Mouse (Mus musculus): ENCODE data around the gene Osbp2. TPM values are rescaled to one million over a fixed set of nuclear protein-coding genes. Genes with fewer than 3 reads are reported as not detected.
A peak's percentile ranks its signal among the peaks of the same experiment; 100 is the strongest.

The Osbp2 gene
- polyA plus RNA-seq, 1 experiment from 2014 or later: 1.6 TPM

DNA sequence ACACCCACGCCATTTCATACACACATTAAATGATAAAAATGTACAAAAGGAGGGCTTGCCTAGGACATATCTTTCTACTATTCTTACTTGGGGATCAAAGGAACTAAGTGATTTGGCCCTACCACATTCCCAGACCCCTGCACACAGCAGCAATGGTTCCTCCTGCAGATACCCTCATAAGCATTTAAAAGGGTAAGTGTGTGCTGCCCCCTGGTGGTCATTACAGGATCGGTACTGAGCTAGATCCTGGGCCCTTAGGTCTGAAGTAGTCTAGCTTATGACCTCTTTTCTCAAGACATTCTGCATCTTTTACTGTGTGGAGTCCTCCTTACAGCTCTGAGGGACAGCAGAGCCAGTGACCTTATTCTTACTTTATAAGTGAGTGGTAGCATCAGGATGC is 16.1 kb upstream of the Osbp2 start:
- H3K27me3 ChIP-seq (ENCODE audit: control insufficient read depth, insufficient read depth, low read length): 0 out of 2 replicates have a peak, but pooled peaks cover 3% of the 10 kb centered on the region
- no peak for ATAC-seq (replicated peaks; ENCODE audit: extremely low read depth, insufficient read depth, low FRiP score)
- H3K4me3 ChIP-seq (ENCODE audit: low read length): no peak overlapping the region
- no peaks in the 10 kb centered on the region for H3K4me1 ChIP-seq (ENCODE audit: control insufficient read depth, insufficient read depth, low read length)
- H3K4me2 ChIP-seq (ENCODE audit: low read depth, low read length): no peak overlapping the region
- no peak overlapping the region for H3K27ac ChIP-seq (ENCODE audit: low read length)
- no peaks in the 10 kb centered on the region for H3K36me3 ChIP-seq (ENCODE audit: control insufficient read depth, insufficient read depth)
- no peak overlapping the region for H3K9ac ChIP-seq (ENCODE audit: low read length)
- H3K9me3 ChIP-seq (replicated peaks; ENCODE audit: control insufficient read depth, low read length): no peaks in the 10 kb centered on the region
- WGBS: 36% methylated on average over 2 of the region's 2 CpGs

DNA sequence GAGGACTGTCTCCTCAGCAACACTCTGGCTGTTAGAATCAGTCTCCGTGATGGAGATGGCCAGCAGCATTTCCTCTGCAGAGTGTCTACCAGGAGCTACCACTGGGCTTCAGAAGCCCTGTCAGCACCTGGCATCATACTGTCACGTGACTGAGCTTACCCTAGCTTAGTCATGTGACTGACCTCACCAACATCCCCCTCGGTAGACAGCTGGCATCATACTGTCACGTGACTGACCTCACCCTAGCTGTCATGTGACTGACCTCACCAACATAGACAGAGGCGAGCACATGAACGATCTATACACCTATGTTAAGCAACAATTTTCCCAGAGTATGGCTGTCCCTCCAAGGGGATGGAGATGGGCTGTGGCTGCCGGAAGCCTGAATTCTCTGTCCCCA is 15.0 kb upstream of the Osbp2 start:
- ATAC-seq (replicated peaks; ENCODE audit: extremely low read depth, insufficient read depth, low FRiP score): 0 out of 2 replicates have a peak, but pooled peaks have one; percentile 32

DNA sequence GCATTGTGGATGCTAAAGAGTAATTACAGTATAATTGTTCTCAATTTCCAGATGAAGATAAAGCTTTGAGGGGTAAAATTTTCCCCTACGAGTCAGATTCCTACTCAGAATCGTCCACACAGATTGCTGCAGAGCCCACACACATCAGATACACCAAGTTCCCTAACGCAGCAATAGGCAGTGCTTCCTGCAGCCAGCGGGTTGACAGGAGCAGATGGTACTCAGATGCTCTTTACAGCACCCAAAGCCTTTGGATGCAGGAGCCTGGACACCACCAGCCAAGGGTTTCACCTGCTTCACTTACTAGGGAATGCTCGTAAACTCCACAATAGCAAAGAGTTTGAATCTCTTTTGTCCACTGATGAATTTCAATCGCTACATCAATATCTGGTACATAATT is 12.7 kb upstream of the Osbp2 start:
- no peak overlapping the region for H3K4me3 ChIP-seq (ENCODE audit: low read length)
- H3K27ac ChIP-seq (ENCODE audit: low read length): no peak overlapping the region
- H3K27me3 ChIP-seq (ENCODE audit: control insufficient read depth, insufficient read depth, low read length): no peaks in the 10 kb centered on the region
- no peak overlapping the region for H3K4me2 ChIP-seq (ENCODE audit: low read depth, low read length)
- ATAC-seq (replicated peaks; ENCODE audit: extremely low read depth, insufficient read depth, low FRiP score): no peak
- H3K9me3 ChIP-seq (replicated peaks; ENCODE audit: control insufficient read depth, low read length): no peaks in the 10 kb centered on the region
- WGBS: 69% methylated on average over 6 of the region's 6 CpGs
- no peak overlapping the region for H3K9ac ChIP-seq (ENCODE audit: low read length)
- H3K4me1 ChIP-seq (ENCODE audit: control insufficient read depth, insufficient read depth, low read length): no peaks in the 10 kb centered on the region
- no peaks in the 10 kb centered on the region for H3K36me3 ChIP-seq (ENCODE audit: control insufficient read depth, insufficient read depth)

More for the DNA sequence above, 15.0 kb upstream of the Osbp2 start:
- H3K4me2 ChIP-seq (ENCODE audit: low read depth, low read length): no peak overlapping the region
- whole genome bisulfite sequencing: 60% methylated on average over 7 of the region's 7 CpGs
- no peaks in the 10 kb centered on the region for H3K36me3 ChIP-seq (ENCODE audit: control insufficient read depth, insufficient read depth)
- H3K9me3 ChIP-seq (replicated peaks; ENCODE audit: control insufficient read depth, low read length): no peaks in the 10 kb centered on the region
- H3K4me3 ChIP-seq (ENCODE audit: low read length): no peak overlapping the region
- H3K4me1 ChIP-seq (ENCODE audit: control insufficient read depth, insufficient read depth, low read length): no peaks in the 10 kb centered on the region
- H3K27ac ChIP-seq (ENCODE audit: low read length): no peak overlapping the region
- 0 out of 2 replicates have a peak, but pooled peaks cover 3% of the 10 kb centered on the region for H3K27me3 ChIP-seq (ENCODE audit: control insufficient read depth, insufficient read depth, low read length)
- no peak overlapping the region for H3K9ac ChIP-seq (ENCODE audit: low read length)

DNA sequence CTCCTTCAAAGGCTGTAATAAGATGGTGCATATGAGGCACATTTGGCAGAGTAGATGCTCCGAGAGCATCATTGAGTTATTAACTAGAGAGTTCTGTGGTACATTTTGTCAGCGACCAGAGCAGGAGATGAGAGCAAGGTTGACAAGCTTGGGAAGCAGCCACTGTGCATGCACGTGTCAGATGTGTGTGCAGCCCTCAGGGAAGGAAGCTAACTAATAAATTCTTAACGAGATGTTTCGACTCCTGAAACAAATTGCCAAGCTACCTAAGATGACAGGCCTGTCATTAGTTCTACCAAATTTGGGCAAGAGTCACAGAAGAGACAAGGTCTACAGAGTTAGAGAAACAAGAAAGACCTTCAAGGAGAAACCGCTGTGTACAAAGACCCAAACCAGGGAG is 640 bp upstream of the Osbp2 start:
- peak overlapping the region; percentile 71; the same call in 1 of the 2 replicates for H3K9ac ChIP-seq (ENCODE audit: low read length)
- H3K27ac ChIP-seq (ENCODE audit: low read length): no peak overlapping the region
- no peaks in the 10 kb centered on the region for H3K36me3 ChIP-seq (ENCODE audit: control insufficient read depth, insufficient read depth)
- H3K27me3 ChIP-seq (ENCODE audit: control insufficient read depth, insufficient read depth, low read length): peaks cover 11% of the 10 kb centered on the region
- H3K4me1 ChIP-seq (ENCODE audit: control insufficient read depth, insufficient read depth, low read length): peaks cover 5% of the 10 kb centered on the region; the same call in 1 of the 2 replicates
- peak overlapping the region; percentile 91 for H3K4me2 ChIP-seq (ENCODE audit: low read depth, low read length)
- ATAC-seq (replicated peaks; ENCODE audit: extremely low read depth, insufficient read depth, low FRiP score): no peak
- H3K4me3 ChIP-seq (ENCODE audit: low read length): peak overlapping the region; percentile 62
- 40% methylated on average over 6 of the region's 6 CpGs for WGBS
- H3K9me3 ChIP-seq (replicated peaks; ENCODE audit: control insufficient read depth, low read length): no peaks in the 10 kb centered on the region

DNA sequence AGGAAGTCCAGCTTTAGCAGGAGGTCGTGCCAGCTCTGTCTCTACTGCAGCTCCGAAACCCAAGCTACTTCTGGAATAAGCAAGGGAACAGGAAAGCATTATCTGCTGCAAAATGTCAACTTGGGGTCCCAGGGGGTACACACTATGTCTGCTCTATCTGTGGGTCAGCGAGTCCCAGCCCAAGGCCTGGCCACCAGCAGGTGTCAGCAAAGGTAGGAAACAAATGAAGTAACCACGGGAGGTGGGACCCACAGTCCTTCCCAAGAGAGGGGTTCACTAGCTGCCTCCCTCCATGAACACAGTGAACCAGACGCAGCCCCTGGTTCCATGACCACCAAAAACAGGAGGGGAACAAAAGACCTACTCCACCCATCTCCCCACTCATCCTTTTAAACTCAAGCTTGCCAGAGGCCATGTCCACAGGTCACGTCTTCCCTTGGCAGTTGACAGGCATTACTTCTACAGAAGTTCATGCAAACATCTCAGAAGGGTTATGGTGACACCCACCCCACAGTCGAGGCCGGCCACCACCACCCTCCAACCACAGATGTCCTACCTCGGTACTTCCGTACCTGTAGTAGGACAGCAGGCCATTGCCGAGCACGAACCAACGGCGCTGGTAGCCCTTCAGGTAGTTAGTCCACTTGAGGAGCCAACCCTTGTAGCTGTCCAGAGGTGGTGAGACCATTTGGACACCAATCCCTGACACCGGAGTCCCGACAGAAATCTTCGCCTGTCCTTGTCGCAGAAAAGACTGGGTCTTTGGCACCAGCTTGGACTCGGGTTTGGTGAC is 846 bp downstream of the Osbp2 start:
- Histone ChIP-seq H3K9me3 (replicated peaks; ENCODE audit: control insufficient read depth, low read length) (no peaks in the 10 kb centered on the region), H3K4me3 (ENCODE audit: low read length) (peak overlapping the region; percentile 62), H3K36me3 (ENCODE audit: control insufficient read depth, insufficient read depth) (no peaks in the 10 kb centered on the region), H3K9ac (ENCODE audit: low read length) (peak overlapping the region; percentile 71), H3K27me3 (ENCODE audit: control insufficient read depth, insufficient read depth, low read length) (peaks cover 11% of the 10 kb centered on the region), H3K4me1 (ENCODE audit: control insufficient read depth, insufficient read depth, low read length) (peaks cover 5% of the 10 kb centered on the region; the same call in 1 of the 2 replicates), H3K27ac (ENCODE audit: low read length) (no peak overlapping the region), H3K4me2 (ENCODE audit: low read depth, low read length) (peak overlapping the region; percentile 91)
- WGBS: 69% methylated on average over 19 of the region's 19 CpGs
- no peak for ATAC-seq (replicated peaks; ENCODE audit: extremely low read depth, insufficient read depth, low FRiP score)

DNA sequence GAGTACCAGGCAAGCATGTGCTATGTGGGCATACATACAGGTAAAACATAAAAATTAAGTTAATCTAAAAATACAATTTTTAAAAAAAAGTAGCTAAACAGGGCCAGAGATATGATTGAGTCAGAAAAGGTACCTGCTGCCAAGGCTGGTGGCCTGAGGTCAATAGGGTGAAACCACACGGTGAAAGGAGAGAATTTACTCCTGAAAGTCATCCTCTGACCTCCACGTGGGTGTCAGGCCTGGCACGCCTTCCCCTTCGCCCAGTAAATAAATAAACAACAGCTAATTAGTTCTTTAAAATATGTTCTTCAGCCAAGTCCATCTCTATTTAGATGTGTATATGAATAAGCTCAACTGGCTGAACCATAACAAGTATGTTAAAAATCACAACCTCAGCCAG is 3.3 kb downstream of the Osbp2 start:
- Histone ChIP-seq H3K36me3 (ENCODE audit: control insufficient read depth, insufficient read depth) (no peaks in the 10 kb centered on the region), H3K4me2 (ENCODE audit: low read depth, low read length) (no peak overlapping the region), H3K27ac (ENCODE audit: low read length) (no peak overlapping the region), H3K4me1 (ENCODE audit: control insufficient read depth, insufficient read depth, low read length) (peaks cover 5% of the 10 kb centered on the region; the same call in 1 of the 2 replicates), H3K4me3 (ENCODE audit: low read length) (no peak overlapping the region), H3K9ac (ENCODE audit: low read length) (no peak overlapping the region), H3K9me3 (replicated peaks; ENCODE audit: control insufficient read depth, low read length) (no peaks in the 10 kb centered on the region), H3K27me3 (ENCODE audit: control insufficient read depth, insufficient read depth, low read length) (peaks cover 8% of the 10 kb centered on the region)
- WGBS: 66% methylated on average over 4 of the region's 4 CpGs
- no peak for ATAC-seq (replicated peaks; ENCODE audit: extremely low read depth, insufficient read depth, low FRiP score)

DNA sequence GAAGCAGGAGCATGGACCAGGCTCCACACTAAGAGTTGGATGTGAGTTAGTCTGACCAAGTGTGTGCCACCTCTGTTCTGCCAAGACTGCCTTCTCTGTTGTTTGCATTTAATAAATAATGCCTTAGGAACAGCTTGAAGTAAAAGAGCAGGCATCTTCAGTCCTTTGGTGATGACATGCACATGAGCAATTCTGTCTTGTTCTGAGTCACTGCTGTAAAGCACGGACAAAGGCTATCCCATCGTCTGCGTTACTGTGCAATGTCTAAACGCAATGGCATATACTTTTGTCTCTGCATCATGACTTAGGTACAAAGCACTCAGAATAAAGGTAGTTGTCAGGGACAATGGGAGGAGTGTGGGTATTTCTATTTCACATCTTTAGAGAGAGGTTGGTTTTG is 3.9 kb downstream of the Osbp2 start:
- Histone ChIP-seq H3K27ac (ENCODE audit: low read length) (no peak overlapping the region), H3K4me3 (ENCODE audit: low read length) (no peak overlapping the region), H3K27me3 (ENCODE audit: control insufficient read depth, insufficient read depth, low read length) (peaks cover 5% of the 10 kb centered on the region; the same call in 1 of the 2 replicates), H3K36me3 (ENCODE audit: control insufficient read depth, insufficient read depth) (no peaks in the 10 kb centered on the region), H3K9ac (ENCODE audit: low read length) (no peak overlapping the region), H3K4me1 (ENCODE audit: control insufficient read depth, insufficient read depth, low read length) (peaks cover 5% of the 10 kb centered on the region; the same call in 1 of the 2 replicates), H3K9me3 (replicated peaks; ENCODE audit: control insufficient read depth, low read length) (no peaks in the 10 kb centered on the region; the same call in 1 of the 2 replicates), H3K4me2 (ENCODE audit: low read depth, low read length) (no peak overlapping the region)
- no peak for ATAC-seq (replicated peaks; ENCODE audit: extremely low read depth, insufficient read depth, low FRiP score)
- 89% methylated on average over 4 of the region's 4 CpGs for WGBS

DNA sequence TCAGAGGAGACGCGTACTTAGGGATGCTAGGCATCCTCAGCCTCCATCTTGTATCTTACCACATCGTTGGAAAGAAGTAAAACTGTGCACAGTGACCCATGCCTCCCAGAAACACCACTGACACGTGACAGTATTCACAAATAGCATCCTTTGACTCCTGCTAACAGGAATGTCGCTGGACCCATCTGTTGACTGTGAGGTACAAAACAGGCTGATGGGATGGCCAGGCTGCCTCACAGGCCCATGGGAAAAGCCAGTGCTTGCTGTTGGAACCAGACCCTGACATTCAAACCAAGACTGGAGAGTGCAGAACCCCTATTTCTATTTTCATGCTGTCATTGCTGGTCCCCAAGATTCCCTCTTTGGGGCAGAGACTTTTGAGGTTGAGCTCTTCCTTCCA is 5.8 kb downstream of the Osbp2 start:
- Histone ChIP-seq H3K9me3 (replicated peaks; ENCODE audit: control insufficient read depth, low read length) (no peaks in the 10 kb centered on the region; the same call in 1 of the 2 replicates), H3K36me3 (ENCODE audit: control insufficient read depth, insufficient read depth) (no peaks in the 10 kb centered on the region), H3K27me3 (ENCODE audit: control insufficient read depth, insufficient read depth, low read length) (no peaks in the 10 kb centered on the region), H3K4me1 (ENCODE audit: control insufficient read depth, insufficient read depth, low read length) (peaks cover 11% of the 10 kb centered on the region), H3K9ac (ENCODE audit: low read length) (no peak overlapping the region), H3K4me3 (ENCODE audit: low read length) (no peak overlapping the region), H3K4me2 (ENCODE audit: low read depth, low read length) (no peak overlapping the region), H3K27ac (ENCODE audit: low read length) (no peak overlapping the region)
- ATAC-seq (replicated peaks; ENCODE audit: extremely low read depth, insufficient read depth, low FRiP score): no peak
- whole genome bisulfite sequencing: 69% methylated on average over 5 of the region's 5 CpGs

DNA sequence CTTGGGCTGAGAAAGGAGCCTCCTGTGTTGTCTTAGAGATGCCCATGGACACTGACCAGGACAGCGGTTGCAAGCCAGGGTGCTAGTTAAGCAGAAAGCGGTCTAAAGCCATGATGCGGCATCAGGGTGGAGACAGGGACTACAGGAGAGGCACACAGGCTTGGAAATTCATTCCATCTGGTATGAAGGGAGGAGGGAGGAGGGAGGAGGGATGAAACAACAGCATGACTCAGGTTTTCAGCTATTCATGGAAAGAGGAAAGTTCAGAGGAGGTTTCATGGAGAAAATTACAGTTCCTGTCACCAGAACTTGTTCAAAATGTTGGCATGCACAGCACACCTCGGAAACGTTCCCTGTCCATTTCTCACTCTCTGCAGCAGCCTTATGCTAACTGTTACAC is 7.9 kb downstream of the Osbp2 start:
- Histone ChIP-seq H3K27me3 (ENCODE audit: control insufficient read depth, insufficient read depth, low read length) (no peaks in the 10 kb centered on the region), H3K36me3 (ENCODE audit: control insufficient read depth, insufficient read depth) (no peaks in the 10 kb centered on the region), H3K9ac (ENCODE audit: low read length) (no peak overlapping the region), H3K4me1 (ENCODE audit: control insufficient read depth, insufficient read depth, low read length) (peaks cover 11% of the 10 kb centered on the region), H3K4me3 (ENCODE audit: low read length) (no peak overlapping the region), H3K27ac (ENCODE audit: low read length) (no peak overlapping the region), H3K4me2 (ENCODE audit: low read depth, low read length) (no peak overlapping the region), H3K9me3 (replicated peaks; ENCODE audit: control insufficient read depth, low read length) (no peaks in the 10 kb centered on the region; the same call in 1 of the 2 replicates)
- 83% methylated on average over 5 of the region's 5 CpGs for WGBS
- no peak for ATAC-seq (replicated peaks; ENCODE audit: extremely low read depth, insufficient read depth, low FRiP score)
